ENCODE assay signal across 22 mouse cellular contexts in the genomic region with DNA sequence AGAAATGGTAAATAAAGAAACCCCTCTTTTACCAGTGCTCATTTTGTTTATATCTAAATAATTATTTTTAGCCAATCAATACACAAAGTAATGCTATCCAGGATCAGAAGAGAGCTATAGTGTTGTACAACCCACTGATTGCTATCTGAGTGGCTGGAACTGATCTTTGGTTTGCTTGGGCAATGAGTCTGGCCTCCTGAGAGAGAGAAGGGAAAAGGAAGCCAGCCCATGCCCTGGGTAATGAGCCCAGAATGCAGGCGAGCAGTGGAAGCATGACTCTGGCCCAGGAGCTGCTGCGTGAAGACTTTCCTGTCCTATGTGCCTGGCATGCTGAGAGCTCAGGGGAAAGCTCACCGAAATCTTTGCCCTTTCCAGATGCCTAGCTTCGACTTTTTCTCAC.
"Had no signal": no experiment of that assay in that cellular context is flagged by ENCODE, and none has a peak within 500 bp of the region (broad histone marks: within the 10 kb centered on the region; RNA-seq: fewer than 3 reads in every experiment).

No protein-coding gene starts in this region.

- H3K9ac ChIP-seq: kidney, embryonic 15.5 days; limb, embryonic 12.5 days; limb, embryonic 15.5 days; liver, embryonic 14.5 days; liver, postnatal 0 days; lung, embryonic 14.5 days; neural tube, embryonic 12.5 days; neural tube, embryonic 15.5 days had no signal

- H3K4me1 ChIP-seq: limb, embryonic 15.5 days; neural tube, embryonic 12.5 days; neural tube, embryonic 15.5 days had no signal

- H3K36me3 ChIP-seq: kidney, embryonic 15.5 days; limb, embryonic 12.5 days; limb, embryonic 15.5 days; midbrain, embryonic 10.5 days; neural tube, embryonic 12.5 days; neural tube, embryonic 15.5 days had no signal

- H3K4me2 ChIP-seq: kidney, embryonic 15.5 days; limb, embryonic 12.5 days; limb, embryonic 15.5 days; liver, embryonic 11.5 days; lung, embryonic 14.5 days; neural tube, embryonic 12.5 days; neural tube, embryonic 15.5 days had no signal

- H3K27ac ChIP-seq: kidney, embryonic 15.5 days; limb, embryonic 12.5 days; limb, embryonic 15.5 days; liver, embryonic 14.5 days; midbrain, embryonic 10.5 days; neural tube, embryonic 12.5 days; neural tube, embryonic 15.5 days had no signal

- H3K4me3 ChIP-seq: kidney, embryonic 15.5 days; limb, embryonic 12.5 days; limb, embryonic 15.5 days; megakaryocyte, embryonic 14.5 days; midbrain, embryonic 10.5 days; neural tube, embryonic 12.5 days; neural tube, embryonic 15.5 days had no signal

- DNase-seq: kidney, adult 8-10 months; kidney, postnatal 10 days; kidney, postnatal 4 days; left cerebral cortex, postnatal 4 days; liver, postnatal 0 days; lung, embryonic 14.5 days; midbrain, embryonic 14.5 days; right cerebral cortex, adult 18-20 months; right cerebral cortex, postnatal 14 days; right cerebral cortex, postnatal 4 days; thymus, adult 18-20 months; thymus, postnatal 36 days had no signal

- ATAC-seq: liver, postnatal 0 days; lung, postnatal 0 days had no signal

- H3K9me3 ChIP-seq: limb, embryonic 15.5 days; midbrain, embryonic 10.5 days; neural tube, embryonic 12.5 days; neural tube, embryonic 15.5 days had no signal

- H3K27me3 ChIP-seq: kidney, embryonic 15.5 days; limb, embryonic 12.5 days; limb, embryonic 15.5 days; neural tube, embryonic 12.5 days; neural tube, embryonic 15.5 days had no signal
